Mouse (Mus musculus) bone marrow, adult 2 months (tissue): Measurements from ENCODE around the gene Tulp1.

Source experiments
- CTCF ChIP-seq: fragments of 200-500 bp; IDR thresholded peaks from 2 replicates; pipeline ENCODE4 v1.5.1; 2011; ENCODE audit warnings: low read length, control low read depth; ENCODE audit not compliant: control insufficient read depth, insufficient read depth
- POLR2A ChIP-seq: fragments of 200-500 bp; IDR thresholded peaks from 2 replicates; pipeline ENCODE4 v1.6.1; 2011; ENCODE audit warnings: low read depth, mild to moderate bottlenecking, control low read depth, low read length, borderline replicate concordance; ENCODE audit not compliant: control insufficient read depth

DNA sequence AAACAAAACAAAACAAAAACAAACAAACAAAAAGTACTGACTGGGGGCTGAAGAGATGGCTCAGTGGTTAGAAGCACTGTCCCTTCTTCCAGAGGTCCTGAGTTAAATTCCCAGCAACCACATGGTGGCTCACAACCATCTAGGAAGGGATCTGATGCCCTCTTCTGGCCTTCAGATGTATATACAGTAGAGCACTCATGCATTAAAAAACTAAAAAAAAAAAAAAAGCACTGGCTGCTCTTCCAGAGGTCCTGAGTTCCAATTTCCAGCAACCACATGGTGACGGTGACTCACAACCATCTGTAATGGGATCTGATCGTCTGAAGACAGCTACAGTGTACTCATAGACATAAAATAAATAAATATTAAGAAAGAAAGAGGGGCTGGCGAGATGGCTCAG, 54.2 kb downstream of the Tulp1 start:
- TF ChIP-seq CTCF (no peak), POLR2A (no peak)
